Mouse (Mus musculus): Measurements from ENCODE around the gene Slc44a5. TPM values are rescaled to one million over a fixed set of nuclear protein-coding genes. Genes with fewer than 3 reads are reported as not detected.

Gene Slc44a5
- polyA plus RNA-seq (2011; ENCODE audit: insufficient read length, low read depth, missing spikeins), result 0.13 and 0.35 TPM in 2 replicates

DNA sequence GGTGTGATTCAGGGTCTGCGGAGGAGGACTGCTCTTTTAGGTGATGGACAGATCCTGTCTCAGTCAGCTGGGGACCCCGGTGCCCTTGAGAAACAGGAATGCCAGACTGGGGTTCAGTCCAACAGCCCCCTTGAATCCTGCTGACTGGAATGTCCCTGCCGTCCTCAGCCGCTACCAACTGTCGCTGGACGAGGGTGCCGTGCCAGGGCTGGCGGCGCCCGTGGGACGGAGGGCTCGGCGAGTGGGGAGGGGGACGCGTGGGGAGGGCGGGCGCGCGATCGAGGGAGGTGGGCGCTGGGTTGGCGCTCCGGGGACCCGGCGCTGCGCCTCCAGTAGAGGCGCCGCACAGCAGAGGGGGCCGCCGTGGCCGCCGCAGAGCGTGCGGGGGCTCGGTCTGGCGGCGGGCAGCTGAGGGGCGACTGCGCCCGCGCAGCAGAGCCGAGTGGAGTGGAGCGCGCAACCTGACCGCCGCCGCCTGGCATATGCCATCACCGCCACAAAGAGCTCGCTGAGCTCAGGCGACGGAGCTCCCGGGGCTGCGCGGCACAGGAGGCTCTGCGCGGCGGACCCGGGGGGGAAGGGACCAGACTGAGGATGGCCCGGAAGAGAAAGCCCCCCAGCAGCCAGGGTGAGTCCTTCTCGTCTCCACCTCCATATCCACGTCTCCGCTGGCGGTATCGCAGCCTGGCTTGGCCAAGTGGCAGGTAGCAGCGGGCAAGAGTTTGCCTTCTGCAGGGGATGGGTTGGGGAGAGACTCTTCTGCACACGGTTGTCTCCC is at the start of gene Slc44a5:
TSS of gene Slc44a5 (plus strand) at position 266 of the 778 bp plus-strand sequence.
- H3K4me3 ChIP-seq (ENCODE audit: insufficient read depth, low read length), result peak within 1 kb of the TSS; percentile 21; the same call in 1 of the 2 replicates
- H3K4me1 ChIP-seq (ENCODE audit: control insufficient read depth, insufficient read depth, low read length), result no peaks in the 10 kb centered on the region
- TF ChIP-seq CTCF (IDR thresholded peaks at IDR 0.05; ENCODE audit: borderline replicate concordance, insufficient read depth, low read length) (no peak), POLR2A (IDR thresholded peaks at IDR 0.05; ENCODE audit: low read depth, low read length) (no peak)

DNA sequence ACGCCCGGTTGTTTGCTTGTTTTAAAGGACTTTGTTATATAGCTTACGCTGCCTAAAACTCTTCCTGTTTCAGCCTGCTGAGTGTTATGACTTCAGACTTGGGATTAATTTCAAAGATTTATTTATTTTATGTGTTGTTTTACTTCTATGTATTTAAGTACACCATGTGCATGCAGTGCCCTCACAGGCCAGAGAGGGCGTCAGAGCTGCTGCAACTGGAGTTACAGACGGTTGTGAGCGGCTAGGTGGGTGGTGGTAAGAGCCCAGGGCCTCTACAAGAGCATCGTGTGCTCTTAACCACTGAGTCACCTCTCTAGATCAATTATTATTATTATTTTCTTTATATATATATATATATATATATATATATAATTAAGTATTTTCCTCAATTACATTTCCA is 46.9 kb upstream of the Slc44a5 start:
- TF ChIP-seq CTCF (IDR thresholded peaks at IDR 0.05; ENCODE audit: borderline replicate concordance, insufficient read depth, low read length) (no peak), POLR2A (IDR thresholded peaks at IDR 0.05; ENCODE audit: low read depth, low read length) (no peak)
- Histone ChIP-seq H3K4me1 (ENCODE audit: control insufficient read depth, insufficient read depth, low read length) (no peaks in the 10 kb centered on the region), H3K4me3 (ENCODE audit: insufficient read depth, low read length) (no peak overlapping the region), H3K27ac (ENCODE audit: insufficient read depth, low read length) (no peak overlapping the region)

More for the DNA sequence above, at the start of gene Slc44a5:
- H3K27ac ChIP-seq (ENCODE audit: insufficient read depth, low read length), result no peak within 1 kb of the TSS

DNA sequence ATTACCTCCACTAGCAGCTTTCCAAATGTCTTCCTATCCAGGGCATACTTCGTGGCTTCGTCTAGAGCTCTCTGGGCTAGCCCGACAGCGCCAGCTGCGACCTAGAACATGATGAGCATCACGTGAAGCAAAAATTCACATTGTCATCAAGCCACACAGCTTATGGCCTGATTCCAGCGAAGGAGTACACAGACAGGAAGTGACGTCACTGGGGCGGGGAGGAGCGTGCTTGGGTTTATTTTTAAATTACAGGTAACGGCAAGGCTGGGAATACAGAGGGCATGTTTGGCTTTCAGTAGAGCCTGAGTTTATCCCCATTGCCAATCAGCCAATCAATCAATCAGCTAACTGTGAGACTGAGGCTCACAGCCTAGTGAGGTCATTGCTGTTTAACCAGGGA is 43.7 kb upstream of the Slc44a5 start:
- H3K4me3 ChIP-seq (ENCODE audit: insufficient read depth, low read length), result no peak overlapping the region
- no peak overlapping the region for H3K27ac ChIP-seq (ENCODE audit: insufficient read depth, low read length)
- TF ChIP-seq POLR2A (IDR thresholded peaks at IDR 0.05; ENCODE audit: low read depth, low read length) (no peak), CTCF (IDR thresholded peaks at IDR 0.05; ENCODE audit: borderline replicate concordance, insufficient read depth, low read length) (no peak)
- H3K4me1 ChIP-seq (ENCODE audit: control insufficient read depth, insufficient read depth, low read length), result no peaks in the 10 kb centered on the region

DNA sequence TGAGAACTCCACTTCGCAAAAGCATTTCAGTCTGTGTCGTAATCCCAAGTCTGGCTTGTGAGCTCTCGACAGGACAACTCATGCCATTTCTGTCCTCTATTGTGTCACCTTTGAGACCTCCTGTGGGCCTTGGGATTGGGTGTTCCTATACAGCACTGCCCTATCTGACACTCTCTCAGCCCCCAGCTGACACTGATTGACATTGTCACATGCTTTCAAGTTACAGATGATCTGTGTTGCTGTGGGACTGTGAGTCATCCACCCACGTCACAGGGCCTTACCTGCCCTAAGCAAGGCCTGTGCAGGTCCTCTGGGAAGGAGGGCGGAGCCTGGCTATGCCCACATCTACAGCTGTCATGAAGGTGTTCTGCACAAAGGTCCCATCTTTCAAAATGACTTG is 40.8 kb upstream of the Slc44a5 start:
- Histone ChIP-seq H3K4me3 (ENCODE audit: insufficient read depth, low read length) (no peak overlapping the region), H3K4me1 (ENCODE audit: control insufficient read depth, insufficient read depth, low read length) (no peaks in the 10 kb centered on the region), H3K27ac (ENCODE audit: insufficient read depth, low read length) (no peak overlapping the region)
- TF ChIP-seq CTCF (IDR thresholded peaks at IDR 0.05; ENCODE audit: borderline replicate concordance, insufficient read depth, low read length) (no peak), POLR2A (IDR thresholded peaks at IDR 0.05; ENCODE audit: low read depth, low read length) (no peak)

DNA sequence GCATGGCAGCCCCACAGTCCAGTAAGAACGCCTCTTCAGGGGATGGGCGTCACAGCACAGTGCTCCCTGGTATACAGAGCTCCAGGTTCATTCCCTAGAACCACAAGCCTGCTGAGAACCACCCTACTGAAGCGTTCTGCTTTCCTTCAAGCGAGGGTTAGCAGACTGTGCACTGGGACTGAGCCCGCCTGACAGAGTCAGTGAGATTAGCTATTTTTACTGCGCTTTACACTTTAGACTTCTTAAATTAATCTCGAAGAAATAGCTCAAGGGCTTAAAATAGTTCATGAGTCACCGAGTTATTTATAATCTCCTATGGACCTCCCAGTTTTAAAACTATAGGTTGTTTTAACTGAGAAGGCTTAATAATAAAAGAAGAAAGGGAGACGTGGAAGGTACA is 37.4 kb upstream of the Slc44a5 start:
- Histone ChIP-seq H3K4me3 (ENCODE audit: insufficient read depth, low read length) (no peak overlapping the region), H3K4me1 (ENCODE audit: control insufficient read depth, insufficient read depth, low read length) (no peaks in the 10 kb centered on the region), H3K27ac (ENCODE audit: insufficient read depth, low read length) (no peak overlapping the region)
- TF ChIP-seq POLR2A (IDR thresholded peaks at IDR 0.05; ENCODE audit: low read depth, low read length) (no peak), CTCF (IDR thresholded peaks at IDR 0.05; ENCODE audit: borderline replicate concordance, insufficient read depth, low read length) (no peak)

DNA sequence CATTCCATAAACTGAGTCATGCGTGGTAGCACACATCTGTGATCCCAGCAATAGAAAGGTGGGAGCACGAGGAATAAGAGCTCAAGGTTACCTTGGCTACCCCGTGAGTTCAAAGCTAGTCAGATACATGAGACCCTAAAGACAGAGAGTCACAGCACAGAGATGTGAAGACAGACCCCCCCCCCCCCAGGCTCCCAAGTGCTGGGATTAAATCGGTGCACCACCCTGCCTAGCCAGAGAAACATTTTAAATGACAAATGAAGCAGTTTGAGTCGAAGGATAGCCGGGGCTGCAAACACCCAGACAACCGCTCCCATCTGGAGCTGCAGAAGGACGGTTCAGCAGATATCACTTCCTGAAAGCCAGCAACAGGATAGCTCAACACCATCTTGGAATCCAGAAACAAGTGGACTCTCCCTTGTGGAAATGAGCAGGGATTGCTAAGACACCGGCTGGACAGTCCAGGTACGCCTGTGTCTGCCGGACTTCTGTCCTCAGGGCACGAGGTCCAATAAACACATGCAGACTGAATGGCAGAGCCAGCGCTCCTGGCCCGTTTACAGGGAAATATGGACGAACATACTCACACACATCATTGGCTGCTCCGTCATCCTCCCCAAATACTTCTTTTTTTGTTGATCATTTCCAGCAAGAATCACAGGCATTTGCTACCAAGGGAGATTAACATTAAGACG is 36.0 kb upstream of the Slc44a5 start:
- Histone ChIP-seq H3K4me3 (ENCODE audit: insufficient read depth, low read length) (no peak overlapping the region), H3K27ac (ENCODE audit: insufficient read depth, low read length) (no peak overlapping the region), H3K4me1 (ENCODE audit: control insufficient read depth, insufficient read depth, low read length) (no peaks in the 10 kb centered on the region)
- TF ChIP-seq CTCF (IDR thresholded peaks at IDR 0.05; ENCODE audit: borderline replicate concordance, insufficient read depth, low read length) (no peak), POLR2A (IDR thresholded peaks at IDR 0.05; ENCODE audit: low read depth, low read length) (no peak)

DNA sequence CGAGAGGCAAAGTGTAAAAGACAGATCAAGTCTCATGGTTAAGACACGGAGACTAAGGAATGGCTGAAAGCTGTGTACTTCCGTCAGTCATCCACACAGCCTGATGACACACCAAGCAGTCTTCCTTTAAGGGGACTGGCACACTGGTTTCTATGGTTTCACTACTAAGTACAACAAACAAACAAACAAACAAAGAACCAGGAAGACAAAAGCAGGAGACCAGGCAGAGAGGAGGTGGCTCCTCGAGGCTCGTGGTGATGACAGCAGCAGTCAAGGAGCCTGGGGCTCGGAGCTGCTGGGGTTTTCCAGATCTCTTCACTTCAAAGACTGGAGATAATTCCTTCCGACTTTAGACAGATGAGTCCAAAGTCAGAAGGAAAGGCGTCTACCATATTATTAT is 33.2 kb upstream of the Slc44a5 start:
- Histone ChIP-seq H3K27ac (ENCODE audit: insufficient read depth, low read length) (no peak overlapping the region), H3K4me3 (ENCODE audit: insufficient read depth, low read length) (no peak overlapping the region), H3K4me1 (ENCODE audit: control insufficient read depth, insufficient read depth, low read length) (peaks cover 5% of the 10 kb centered on the region; the same call in 1 of the 2 replicates)
- TF ChIP-seq CTCF (IDR thresholded peaks at IDR 0.05; ENCODE audit: borderline replicate concordance, insufficient read depth, low read length) (no peak), POLR2A (IDR thresholded peaks at IDR 0.05; ENCODE audit: low read depth, low read length) (no peak)

DNA sequence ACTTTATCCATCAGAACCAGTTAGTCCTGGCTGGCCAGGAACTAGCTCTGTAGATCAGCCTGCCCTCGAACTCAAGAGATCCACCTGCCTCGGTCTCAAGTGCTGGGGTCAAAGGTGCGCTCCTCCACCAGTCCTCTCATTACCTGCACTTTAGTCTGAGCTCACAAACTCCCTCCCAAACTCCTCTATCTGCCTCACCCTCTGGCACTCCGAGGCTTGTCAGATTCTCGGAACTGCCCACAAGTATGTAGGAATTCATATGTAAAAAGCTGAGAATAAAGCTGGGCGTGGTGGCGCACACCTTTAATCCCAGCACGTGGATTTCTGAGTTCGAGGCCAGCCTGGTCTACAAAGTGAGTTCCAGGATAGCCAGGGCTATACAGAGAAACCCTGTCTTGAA is 32.8 kb upstream of the Slc44a5 start:
- no peak overlapping the region for H3K27ac ChIP-seq (ENCODE audit: insufficient read depth, low read length)
- no peak overlapping the region for H3K4me3 ChIP-seq (ENCODE audit: insufficient read depth, low read length)
- peaks cover 5% of the 10 kb centered on the region; the same call in 1 of the 2 replicates for H3K4me1 ChIP-seq (ENCODE audit: control insufficient read depth, insufficient read depth, low read length)
- TF ChIP-seq CTCF (IDR thresholded peaks at IDR 0.05; ENCODE audit: borderline replicate concordance, insufficient read depth, low read length) (no peak), POLR2A (IDR thresholded peaks at IDR 0.05; ENCODE audit: low read depth, low read length) (no peak)

DNA sequence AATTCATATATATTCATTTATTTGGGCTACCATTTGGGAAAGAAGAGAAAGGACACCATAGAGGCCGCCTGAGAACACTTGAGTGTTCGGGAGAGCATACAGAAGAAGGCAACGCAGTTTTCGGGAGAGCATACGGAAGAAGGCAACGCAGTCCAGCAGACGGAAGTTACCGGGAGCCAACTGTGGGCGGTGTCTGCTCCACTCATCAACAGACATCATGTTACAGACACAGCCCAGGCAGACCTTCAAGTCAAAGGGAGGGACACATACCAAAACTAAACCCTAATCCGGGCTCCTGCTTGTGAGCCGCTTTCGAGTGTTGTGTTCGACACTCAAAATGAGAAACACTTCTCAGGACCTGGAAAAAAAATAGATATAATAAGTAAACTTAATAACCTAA is 31.6 kb upstream of the Slc44a5 start:
- peaks cover 5% of the 10 kb centered on the region; the same call in 1 of the 2 replicates for H3K4me1 ChIP-seq (ENCODE audit: control insufficient read depth, insufficient read depth, low read length)
- no peak overlapping the region for H3K4me3 ChIP-seq (ENCODE audit: insufficient read depth, low read length)
- H3K27ac ChIP-seq (ENCODE audit: insufficient read depth, low read length), result no peak overlapping the region
- no peak for TF ChIP-seq POLR2A (IDR thresholded peaks at IDR 0.05; ENCODE audit: low read depth, low read length)
- no peak for TF ChIP-seq CTCF (IDR thresholded peaks at IDR 0.05; ENCODE audit: borderline replicate concordance, insufficient read depth, low read length)
